Mouse (Mus musculus) ES-E14 (cell line): ENCODE results near the gene Grhl1. TPM values are rescaled to one million over a fixed set of nuclear protein-coding genes. Genes with fewer than 3 reads are reported as not detected.

Source experiments
- DNase-seq: peaks from one replicate; pipeline ENCODE4 v3.0.0-alpha.2; 2013; ENCODE audit warnings: low read depth, low spot score
- H3K27ac ChIP-seq: 2 replicates; pipeline ENCODE4 v1.5.1; 2012; ENCODE audit warnings: low read depth, mild to moderate bottlenecking, low read length, moderate library complexity, mixed read lengths; ENCODE audit not compliant: poor library complexity, insufficient read depth, severe bottlenecking
- H3K36me3 ChIP-seq: 2 replicates; pipeline ENCODE4 v1.6.1; 2012; ENCODE audit warnings: mild to moderate bottlenecking, low read length, moderate library complexity, mixed read lengths; ENCODE audit not compliant: control insufficient read depth, poor library complexity, insufficient read depth, severe bottlenecking
- H3K4me1 ChIP-seq, 2 experiments: fragments of 150-350 bp in 1 of 2; sonication (generic) in 1 of 2; 2 replicates each; pipeline ENCODE4 v1.6.1; 2012; ENCODE audit warnings: low read length in 2 of 2, mild to moderate bottlenecking in 1 of 2, mixed read lengths in 1 of 2; ENCODE audit not compliant: control insufficient read depth in 2 of 2, insufficient read depth in 2 of 2, poor library complexity in 1 of 2
- H3K4me3 ChIP-seq, 2 experiments: fragments of 150-350 bp in 1 of 2; sonication (generic) in 1 of 2; 2 replicates each; pipeline ENCODE4 v1.5.1; 2012; ENCODE audit warnings: low read length in 2 of 2, low read depth in 1 of 2, mild to moderate bottlenecking in 1 of 2, mixed read lengths in 1 of 2; ENCODE audit not compliant: insufficient read depth in 1 of 2, poor library complexity in 1 of 2, severe bottlenecking in 1 of 2
- H3K9ac ChIP-seq: 2 replicates; pipeline ENCODE4 v1.6.1; 2012; ENCODE audit warnings: low read depth, mild to moderate bottlenecking, low read length, mixed read lengths; ENCODE audit not compliant: poor library complexity, insufficient read depth, severe bottlenecking
- H3K9me3 ChIP-seq: fragments of 150-350 bp; sonication (generic); 2 replicates; pipeline ENCODE4 v1.6.1; 2012; ENCODE audit warnings: low read depth, mild to moderate bottlenecking, low read length; ENCODE audit not compliant: control insufficient read depth, insufficient read depth
- CHD2 ChIP-seq: IDR thresholded peaks from 2 replicates; pipeline ENCODE4 v1.6.1; 2014; ENCODE audit warnings: mild to moderate bottlenecking, low read depth, low read length, inconsistent platforms
- HCFC1 ChIP-seq: IDR thresholded peaks from 2 replicates; pipeline ENCODE4 v1.6.1; 2012; ENCODE audit warnings: low read length, inconsistent platforms, borderline replicate concordance; ENCODE audit not compliant: insufficient read depth
- MAFK ChIP-seq: IDR thresholded peaks from 2 replicates; pipeline ENCODE4 v1.6.1; 2014; ENCODE audit warnings: mild to moderate bottlenecking, low read depth, low read length, inconsistent platforms; ENCODE audit not compliant: insufficient read depth
- ZC3H11A ChIP-seq: IDR thresholded peaks from 2 replicates; pipeline ENCODE4 v1.6.1; 2012; ENCODE audit warnings: low read depth, mild to moderate bottlenecking, inconsistent platforms, low read length, borderline replicate concordance
- ZNF384 ChIP-seq: IDR thresholded peaks from 2 replicates; pipeline ENCODE4 v1.6.1; 2012; ENCODE audit warnings: low read depth, low read length, inconsistent platforms
- in situ Hi-C, 2 experiments: fragments of 600-800 bp; cut with MboI; formaldehyde crosslinking; loops; one replicate each; pipeline ENCODE4 v1.15.1; 2025; ENCODE audit warnings: low sequenced_read_pairs in 2 of 2, inconsistent platforms in 1 of 2; ENCODE audit not compliant: unreplicated experiment in 2 of 2
- total RNA-seq: library from RNA; depleted of rRNA; stranded (reverse); fragments of 300-350 nt; gene quantifications from 2 replicates; pipeline ENCODE4 v1.2.3, GENCODE M21; 2012

Gene Grhl1
- total RNA-seq, 1 experiment: 4.6 TPM

DNA sequence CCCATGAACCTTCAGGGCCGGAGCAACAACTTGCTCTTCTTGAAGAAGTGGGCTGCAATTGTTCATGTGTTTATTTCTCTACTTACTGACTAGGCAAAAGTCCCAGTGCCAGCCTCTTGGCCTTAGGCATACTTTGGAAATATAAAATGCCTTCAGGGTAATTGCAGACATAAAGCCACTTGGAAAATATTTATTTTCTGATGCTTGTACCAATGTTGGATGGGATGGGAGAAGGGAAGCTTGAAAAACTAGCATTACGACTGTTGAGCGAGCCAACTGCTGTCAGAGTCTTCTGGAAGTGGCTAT is 1.1 kb downstream of the Grhl1 start:
- TF ChIP-seq ZC3H11A: no peak
- no peak for TF ChIP-seq MAFK
- no peak for TF ChIP-seq ZNF384
- TF ChIP-seq CHD2: no peak
- TF ChIP-seq HCFC1: no peak
- in situ Hi-C loops: no loop called here
- H3K4me3 ChIP-seq: no peak overlapping the region; a peak in 1 of 4 replicates
- no peak for DNase-seq
- no peak overlapping the region for H3K9ac ChIP-seq
- no peaks in the 10 kb centered on the region for H3K4me1 ChIP-seq
- peaks cover 2% of the 10 kb centered on the region; the same call in 1 of the 2 replicates for H3K36me3 ChIP-seq
- H3K9me3 ChIP-seq: no peaks in the 10 kb centered on the region
- no peak overlapping the region for H3K27ac ChIP-seq

GRCm38 (mm10) chr12:24574870-24575269 is 2.8 kb downstream of the Grhl1 start:
- peaks cover 2% of the 10 kb centered on the region; the same call in 1 of the 2 replicates for H3K36me3 ChIP-seq
- H3K27ac ChIP-seq: no peak overlapping the region
- no peak for DNase-seq
- no peaks in the 10 kb centered on the region for H3K4me1 ChIP-seq
- no peak overlapping the region for H3K9ac ChIP-seq
- H3K9me3 ChIP-seq: no peaks in the 10 kb centered on the region
- no peak for TF ChIP-seq MAFK
- no peak for TF ChIP-seq ZNF384
- TF ChIP-seq HCFC1: no peak
- TF ChIP-seq ZC3H11A: no peak
- no peak for TF ChIP-seq CHD2
- in situ Hi-C loops: no loop called here
- H3K4me3 ChIP-seq: no peak overlapping the region

- H3K36me3 ChIP-seq: peaks cover 5% of the 10 kb centered on the region; the same call in 1 of the 2 replicates
- in situ Hi-C loops: no loop called here
- no peak for TF ChIP-seq ZNF384
- TF ChIP-seq ZC3H11A: no peak
- TF ChIP-seq HCFC1: no peak
- no peak for TF ChIP-seq MAFK
- no peak for TF ChIP-seq CHD2
Measured at GRCm38 (mm10) chr12:24580452-24580851, 8.4 kb downstream of the Grhl1 start.

GRCm38 (mm10) chr12:24580996-24581683 is 9.1 kb downstream of the Grhl1 start:
- in situ Hi-C loops: no loop called here
- no peak overlapping the region for H3K9ac ChIP-seq
- peaks cover 5% of the 10 kb centered on the region; the same call in 1 of the 2 replicates for H3K36me3 ChIP-seq
- no peak overlapping the region for H3K4me3 ChIP-seq
- no peak overlapping the region for H3K27ac ChIP-seq
- TF ChIP-seq CHD2 (no peak), MAFK (no peak), HCFC1 (no peak), ZC3H11A (no peak), ZNF384 (no peak)
- DNase-seq: no peak
- no peaks in the 10 kb centered on the region for H3K9me3 ChIP-seq
- no peaks in the 10 kb centered on the region for H3K4me1 ChIP-seq

More at GRCm38 (mm10) chr12:24580452-24580851, 8.4 kb downstream of the Grhl1 start:
- no peak overlapping the region for H3K27ac ChIP-seq
- H3K4me3 ChIP-seq: no peak overlapping the region
- no peaks in the 10 kb centered on the region for H3K9me3 ChIP-seq
- no peaks in the 10 kb centered on the region for H3K4me1 ChIP-seq
- DNase-seq: no peak
- no peak overlapping the region for H3K9ac ChIP-seq
